Mouse (Mus musculus) layer of hippocampus, postnatal 36 days (tissue): ENCODE measurements around the gene Cited4. TPM values are rescaled to one million over a fixed set of nuclear protein-coding genes. Genes with fewer than 3 reads are reported as not detected.

ENCODE experiments used
- DNase-seq, 2 experiments: peaks; one replicate each; pipeline ENCODE4 v3.0.0; 2022
- total RNA-seq, 2 experiments: library from RNA; stranded (reverse); gene quantifications; 2 replicates each; pipeline ENCODE4 v1.2.3; 2021

Gene Cited4
- total RNA-seq, 2 experiments from 2014 or later: 1.6 to 1.8 TPM

- DNase-seq: peak; percentile 50 to 51
Measured at GRCm38 (mm10) chr4:120682168-120682567, 15.8 kb downstream of the Cited4 start.

- no peak for DNase-seq
Measured at GRCm38 (mm10) chr4:120683278-120683997, 17.1 kb downstream of the Cited4 start.

- DNase-seq: no peak
Measured at GRCm38 (mm10) chr4:120687282-120687681, 20.9 kb downstream of the Cited4 start.

GRCm38 (mm10) chr4:120689317-120689716, 22.9 kb downstream of the Cited4 start:
- DNase-seq: no peak

- DNase-seq: peak in 1 of 2 experiments; percentile 59
Measured at GRCm38 (mm10) chr4:120692717-120693116, 26.3 kb downstream of the Cited4 start.

- DNase-seq: no peak
Measured at GRCm38 (mm10) chr4:120697353-120697752, 31.0 kb downstream of the Cited4 start.

GRCm38 (mm10) chr4:120697799-120698484, 31.6 kb downstream of the Cited4 start:
- no peak for DNase-seq

GRCm38 (mm10) chr4:120701180-120701579, 34.8 kb downstream of the Cited4 start:
- no peak for DNase-seq

GRCm38 (mm10) chr4:120702056-120702455, 35.7 kb downstream of the Cited4 start:
- no peak for DNase-seq

GRCm38 (mm10) chr4:120702511-120702910, 36.1 kb downstream of the Cited4 start:
- no peak for DNase-seq

- DNase-seq: no peak
Measured at GRCm38 (mm10) chr4:120712236-120712635, 45.9 kb downstream of the Cited4 start.

GRCm38 (mm10) chr4:120713021-120713420, 46.6 kb downstream of the Cited4 start:
- DNase-seq: no peak

GRCm38 (mm10) chr4:120713856-120714497, 47.6 kb downstream of the Cited4 start:
- DNase-seq: peak in 1 of 2 experiments; percentile 31

- DNase-seq: no peak
Measured at GRCm38 (mm10) chr4:120716141-120716571, 49.8 kb downstream of the Cited4 start.

- DNase-seq: no peak
Measured at GRCm38 (mm10) chr4:120716765-120717164, 50.4 kb downstream of the Cited4 start.

Other genes with a start within 250 kb of the Cited4 start
- under 1 TPM; 0.20 to 0.37 TPM for gene Slfnl1, start 134.3 kb upstream of the Cited4 start, total RNA-seq
- 10 to 100 TPM; 35.9 to 37.3 TPM for gene Ctps, start 96.3 kb upstream of the Cited4 start, total RNA-seq
- gene Gm8439, start 77.8 kb upstream of the Cited4 start, total RNA-seq: not detected
- gene Kcnq4, start 82.0 kb downstream of the Cited4 start, total RNA-seq: 1 to 10 TPM; 4.7 to 4.8 TPM
- 10 to 100 TPM; 49.0 to 52.9 TPM for gene Nfyc, start 165.0 kb downstream of the Cited4 start, total RNA-seq
- 10 to 100 TPM; 25.9 to 28.9 TPM for gene Rims3, start 188.2 kb downstream of the Cited4 start, total RNA-seq